Mouse (Mus musculus): ENCODE results near the gene Cdk14.

DNA sequence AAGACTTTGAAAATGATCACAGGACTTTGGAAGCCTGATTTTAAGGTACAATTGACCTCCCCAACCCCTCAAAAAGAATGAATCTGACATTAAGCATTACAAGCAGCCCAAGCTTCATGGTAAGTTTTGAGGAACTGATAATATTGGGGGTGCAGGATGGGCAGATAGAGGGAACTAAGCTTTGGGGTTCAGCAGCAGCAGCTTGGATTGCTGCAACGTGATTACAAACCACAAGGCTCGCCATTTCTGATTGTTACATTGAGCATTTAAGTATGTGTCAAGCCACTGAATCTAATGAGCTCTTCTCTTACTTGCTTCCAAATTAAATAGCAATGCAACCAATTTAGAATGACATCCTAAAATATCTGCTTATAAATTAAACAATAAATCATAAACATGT is 119.1 kb downstream of the Cdk14 start:
- TF ChIP-seq CTCF (conservative IDR thresholded peaks at IDR 0.05; ENCODE audit: insufficient read depth, insufficient read length, low read depth, low read length) (no peak), POLR2A (IDR thresholded peaks at IDR 0.05; ENCODE audit: low read depth, low read length) (no peak)

All from kidney, adult 2 months (tissue).